Comparison of ENCODE assay signal across 23 mouse cellular contexts in the genomic region with DNA sequence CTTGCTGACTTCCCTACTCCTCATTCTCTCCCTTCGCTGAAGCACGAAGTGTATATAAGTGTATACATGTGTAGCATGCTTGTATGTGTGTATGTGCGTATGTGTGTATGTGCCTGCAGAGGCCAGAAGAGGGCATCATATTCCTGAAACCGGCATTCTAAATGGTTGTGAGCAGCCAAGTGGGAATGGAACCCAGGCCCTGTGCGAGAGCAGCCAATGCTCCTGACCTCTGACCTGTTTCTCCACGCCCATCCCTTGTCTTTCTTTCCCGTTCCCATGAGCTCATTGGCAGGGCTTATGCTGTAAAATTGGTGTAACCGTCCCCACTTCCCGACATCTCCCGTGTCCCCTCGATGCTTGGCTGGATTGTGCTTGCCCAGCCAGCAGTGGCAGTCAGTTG. TPM values are rescaled to one million over a fixed set of nuclear protein-coding genes. Genes with fewer than 3 reads are reported as not detected.
DNase-seq lines count a peak whose midpoint lies in the region; ATAC-seq and TF ChIP-seq lines count a peak whose summit lies in the region.
"Had no signal": no experiment of that assay in that cellular context is flagged by ENCODE, and none has a peak within 500 bp of the region (broad histone marks: within the 10 kb centered on the region; RNA-seq: fewer than 3 reads in every experiment).

No protein-coding gene starts in this region.

- H3K4me3 ChIP-seq in forebrain, embryonic 16.5 days (replicated peaks; ENCODE audit: low read length) = no peak overlapping the region
- H3K4me3 ChIP-seq in forebrain, embryonic 10.5 days = no peak overlapping the region
- no peak overlapping the region for H3K4me3 ChIP-seq in midbrain, embryonic 10.5 days
- no peak overlapping the region for H3K4me3 ChIP-seq in midbrain, postnatal 0 days (ENCODE audit: low read depth, low read length)
- H3K4me3 ChIP-seq in embryonic facial prominence, embryonic 10.5 days = no peak overlapping the region
- no peak overlapping the region for H3K4me3 ChIP-seq in hindbrain, postnatal 0 days (ENCODE audit: low read length)
- H3K4me3 ChIP-seq: embryonic facial prominence, embryonic 12.5 days; limb, embryonic 13.5 days; liver, embryonic 13.5 days; megakaryocyte, embryonic 14.5 days had no signal

- no peak for DNase-seq in forebrain, embryonic 10.5 days (ENCODE audit: extremely low spot score, low spot score)
- DNase-seq in midbrain, embryonic 10.5 days (ENCODE audit: low spot score) = no peak
- no peak for DNase-seq in midbrain, postnatal 0 days (ENCODE audit: low spot score)
- DNase-seq in embryonic facial prominence, embryonic 10.5 days (ENCODE audit: low spot score) = no peak
- no peak for DNase-seq in hindbrain, postnatal 0 days (ENCODE audit: low spot score)
- no peak for DNase-seq in T-cell, adult 2 months (ENCODE audit: low spot score)
- DNase-seq: adrenal gland, adult 2 months; cerebellum, adult 11 months; kidney, adult 9 months; kidney, postnatal 36 days; liver, embryonic 13.5 days; lung, postnatal 36 days; thymus, adult 18-20 months; thymus, postnatal 36 days had no signal

- 95% methylated on average over 11 of the region's 11 CpGs for WGBS in forebrain, embryonic 16.5 days
- WGBS in forebrain, embryonic 10.5 days = 92% methylated on average over 11 of the region's 11 CpGs
- WGBS in midbrain, embryonic 10.5 days = 91% methylated on average over 11 of the region's 11 CpGs
- WGBS in midbrain, postnatal 0 days = 84% methylated on average over 11 of the region's 11 CpGs
- 91% methylated on average over 11 of the region's 11 CpGs for WGBS in embryonic facial prominence, embryonic 10.5 days
- WGBS in hindbrain, postnatal 0 days = 75% methylated on average over 11 of the region's 11 CpGs

- peak overlapping the region; percentile 15 for H3K27ac ChIP-seq in forebrain, embryonic 16.5 days (ENCODE audit: low read length)
- H3K27ac ChIP-seq in forebrain, embryonic 10.5 days = no peak overlapping the region
- peak overlapping the region; percentile 53; the same call in 1 of the 2 replicates for H3K27ac ChIP-seq in midbrain, embryonic 10.5 days (replicated peaks)
- H3K27ac ChIP-seq in midbrain, postnatal 0 days (ENCODE audit: low read depth, low read length) = no peak overlapping the region
- H3K27ac ChIP-seq in embryonic facial prominence, embryonic 10.5 days (replicated peaks) = 0 out of 2 replicates have a peak overlapping the region, but pooled peaks have one; percentile 27
- peak overlapping the region; percentile 42 for H3K27ac ChIP-seq in hindbrain, postnatal 0 days
- H3K27ac ChIP-seq: limb, embryonic 13.5 days; liver, embryonic 13.5 days had no signal

- peaks cover 32% of the 10 kb centered on the region for H3K4me1 ChIP-seq in forebrain, embryonic 16.5 days (replicated peaks; ENCODE audit: control insufficient read depth, insufficient read depth, low read length)
- H3K4me1 ChIP-seq in forebrain, embryonic 10.5 days = peaks cover 71% of the 10 kb centered on the region
- peaks cover 79% of the 10 kb centered on the region for H3K4me1 ChIP-seq in midbrain, embryonic 10.5 days
- H3K4me1 ChIP-seq in midbrain, postnatal 0 days (ENCODE audit: insufficient read depth, low read length) = no peaks in the 10 kb centered on the region; the same call in 1 of the 2 replicates
- H3K4me1 ChIP-seq in embryonic facial prominence, embryonic 10.5 days = peaks cover 90% of the 10 kb centered on the region
- H3K4me1 ChIP-seq in hindbrain, postnatal 0 days (ENCODE audit: insufficient read depth, low read length) = peaks cover 13% of the 10 kb centered on the region

- no peaks in the 10 kb centered on the region for H3K36me3 ChIP-seq in forebrain, embryonic 16.5 days (ENCODE audit: control insufficient read depth, insufficient read depth)
- no peaks in the 10 kb centered on the region for H3K36me3 ChIP-seq in forebrain, embryonic 10.5 days (replicated peaks)
- H3K36me3 ChIP-seq in midbrain, embryonic 10.5 days = peaks cover 6% of the 10 kb centered on the region; the same call in 1 of the 2 replicates
- H3K36me3 ChIP-seq in midbrain, postnatal 0 days (ENCODE audit: insufficient read depth, low read length) = no peaks in the 10 kb centered on the region
- peaks cover 12% of the 10 kb centered on the region for H3K36me3 ChIP-seq in embryonic facial prominence, embryonic 10.5 days (replicated peaks)
- H3K36me3 ChIP-seq in hindbrain, postnatal 0 days (ENCODE audit: insufficient read depth, low read length) = no peaks in the 10 kb centered on the region
- H3K36me3 ChIP-seq: embryonic facial prominence, embryonic 12.5 days had no signal

- no peaks in the 10 kb centered on the region for H3K27me3 ChIP-seq in forebrain, embryonic 16.5 days (replicated peaks; ENCODE audit: control insufficient read depth, insufficient read depth, low read length)
- peaks cover 93% of the 10 kb centered on the region for H3K27me3 ChIP-seq in forebrain, embryonic 10.5 days (ENCODE audit: poor library complexity, severe bottlenecking)
- peaks cover 14% of the 10 kb centered on the region; the same call in 1 of the 2 replicates for H3K27me3 ChIP-seq in midbrain, embryonic 10.5 days (ENCODE audit: low read depth, poor library complexity, severe bottlenecking)
- no peaks in the 10 kb centered on the region; the same call in 1 of the 2 replicates for H3K27me3 ChIP-seq in midbrain, postnatal 0 days (ENCODE audit: insufficient read depth, low read length)
- no peaks in the 10 kb centered on the region; the same call in 1 of the 2 replicates for H3K27me3 ChIP-seq in embryonic facial prominence, embryonic 10.5 days (replicated peaks; ENCODE audit: low read depth, poor library complexity, severe bottlenecking)
- no peaks in the 10 kb centered on the region for H3K27me3 ChIP-seq in hindbrain, postnatal 0 days (ENCODE audit: insufficient read depth, low read length)
- H3K27me3 ChIP-seq: embryonic facial prominence, embryonic 12.5 days; limb, embryonic 13.5 days; liver, embryonic 13.5 days; megakaryocyte, embryonic 14.5 days had no signal

- no peak for TF ChIP-seq CTCF in midbrain, postnatal 0 days (IDR thresholded peaks at IDR 0.05)
- TF ChIP-seq CTCF in hindbrain, postnatal 0 days (IDR thresholded peaks at IDR 0.05; ENCODE audit: low read depth) = peak; percentile 20; the same call in 1 of the 2 replicates

- ATAC-seq in forebrain, embryonic 16.5 days = no peak
- ATAC-seq in midbrain, postnatal 0 days (ENCODE audit: low FRiP score) = no peak
- no peak for ATAC-seq in hindbrain, postnatal 0 days
- no peak for ATAC-seq in frontal cortex, adult (ENCODE audit: low TSS enrichment)
- ATAC-seq: CD4-positive, CD25-positive, alpha-beta regulatory T cell, adult 4 months; intestine, embryonic 16.5 days had no signal

- no peak overlapping the region for H3K9ac ChIP-seq in forebrain, embryonic 16.5 days (replicated peaks; ENCODE audit: low read depth, low read length)
- no peak overlapping the region for H3K9ac ChIP-seq in midbrain, postnatal 0 days (replicated peaks; ENCODE audit: low read length, poor library complexity, severe bottlenecking)
- H3K9ac ChIP-seq in hindbrain, postnatal 0 days (replicated peaks; ENCODE audit: low read length) = no peak overlapping the region
- H3K9ac ChIP-seq: embryonic facial prominence, embryonic 12.5 days; limb, embryonic 13.5 days; liver, embryonic 13.5 days; lung, embryonic 14.5 days had no signal

- no peak overlapping the region for H3K4me2 ChIP-seq in forebrain, embryonic 16.5 days (ENCODE audit: low read length)
- H3K4me2 ChIP-seq in midbrain, postnatal 0 days (ENCODE audit: low read depth, low read length, poor library complexity, severe bottlenecking) = no peak overlapping the region
- no peak overlapping the region for H3K4me2 ChIP-seq in hindbrain, postnatal 0 days (ENCODE audit: low read depth, low read length)
- H3K4me2 ChIP-seq: embryonic facial prominence, embryonic 12.5 days; heart, embryonic 11.5 days; limb, embryonic 13.5 days; liver, embryonic 13.5 days; lung, embryonic 14.5 days had no signal

- no peaks in the 10 kb centered on the region for H3K9me3 ChIP-seq in forebrain, embryonic 16.5 days (ENCODE audit: control insufficient read depth, low read length)
- peaks cover 6% of the 10 kb centered on the region; the same call in 1 of the 2 replicates for H3K9me3 ChIP-seq in forebrain, embryonic 10.5 days
- no peaks in the 10 kb centered on the region for H3K9me3 ChIP-seq in midbrain, embryonic 10.5 days (replicated peaks)
- no peaks in the 10 kb centered on the region for H3K9me3 ChIP-seq in midbrain, postnatal 0 days (ENCODE audit: low read length)
- no peaks in the 10 kb centered on the region for H3K9me3 ChIP-seq in embryonic facial prominence, embryonic 10.5 days
- H3K9me3 ChIP-seq in hindbrain, postnatal 0 days (ENCODE audit: low read length) = no peaks in the 10 kb centered on the region
- H3K9me3 ChIP-seq: embryonic facial prominence, embryonic 12.5 days; liver, embryonic 13.5 days; megakaryocyte, embryonic 14.5 days had no signal

RNA-seq across cellular contexts. Expression of gene Myo10, which starts 53.0 kb away (rescaled TPM):
- polyA plus RNA-seq in forebrain, embryonic 16.5 days (2015; fragmentation: Nextera tagmentation; extraction: Ambion mirVana) = 38.4 and 44.8 TPM in 2 replicates
- polyA plus RNA-seq in forebrain, embryonic 10.5 days (2016; fragmentation: Nextera tagmentation; extraction: Ambion mirVana) = 66.3 and 68.8 TPM in 2 replicates
- polyA plus RNA-seq in midbrain, embryonic 10.5 days (2016; fragmentation: Nextera tagmentation; extraction: Ambion mirVana) = 74.7 and 86.0 TPM in 2 replicates
- 27.2 and 34.7 TPM in 2 replicates for total RNA-seq in midbrain, postnatal 0 days (2014; rRNA removed)
- 28.9 and 29.3 TPM in 2 replicates for polyA plus RNA-seq in midbrain, postnatal 0 days (2015; fragmentation: Nextera tagmentation; extraction: Ambion mirVana)
- 44.2 and 47.2 TPM in 2 replicates for polyA plus RNA-seq in embryonic facial prominence, embryonic 10.5 days (2016; fragmentation: Nextera tagmentation; extraction: Ambion mirVana)
- total RNA-seq in hindbrain, postnatal 0 days (2014; rRNA removed) = 29.2 and 29.6 TPM in 2 replicates
- polyA plus RNA-seq in hindbrain, postnatal 0 days (2015; fragmentation: Nextera tagmentation; extraction: Ambion mirVana) = 30.0 and 34.4 TPM in 2 replicates

Comparison
In these comparisons a context has a peak if more than half of its experiments do, and no peak if none do; other contexts are left out.
1. H3K27ac ChIP-seq: peak in forebrain, embryonic 16.5 days (single experiment), midbrain, embryonic 10.5 days (single experiment), embryonic facial prominence, embryonic 10.5 days (single experiment) and hindbrain, postnatal 0 days (single experiment); none in forebrain, embryonic 10.5 days (single experiment) and midbrain, postnatal 0 days (single experiment).